Mouse (Mus musculus) cerebellum, postnatal 4 days (tissue): ENCODE results near the gene Slc37a4.
"Not testable (repeated sequence)": the region's sequence is repeated elsewhere in the genome, so short reads cannot be mapped to it uniquely, and the experiment has no call there.

Experiments used
- DNase-seq, 2 experiments: peaks; one replicate each; pipeline ENCODE4 v3.0.0; 2022; ENCODE audit warnings: low spot score in 2 of 2, mixed read lengths in 1 of 2

The Slc37a4 gene

DNA sequence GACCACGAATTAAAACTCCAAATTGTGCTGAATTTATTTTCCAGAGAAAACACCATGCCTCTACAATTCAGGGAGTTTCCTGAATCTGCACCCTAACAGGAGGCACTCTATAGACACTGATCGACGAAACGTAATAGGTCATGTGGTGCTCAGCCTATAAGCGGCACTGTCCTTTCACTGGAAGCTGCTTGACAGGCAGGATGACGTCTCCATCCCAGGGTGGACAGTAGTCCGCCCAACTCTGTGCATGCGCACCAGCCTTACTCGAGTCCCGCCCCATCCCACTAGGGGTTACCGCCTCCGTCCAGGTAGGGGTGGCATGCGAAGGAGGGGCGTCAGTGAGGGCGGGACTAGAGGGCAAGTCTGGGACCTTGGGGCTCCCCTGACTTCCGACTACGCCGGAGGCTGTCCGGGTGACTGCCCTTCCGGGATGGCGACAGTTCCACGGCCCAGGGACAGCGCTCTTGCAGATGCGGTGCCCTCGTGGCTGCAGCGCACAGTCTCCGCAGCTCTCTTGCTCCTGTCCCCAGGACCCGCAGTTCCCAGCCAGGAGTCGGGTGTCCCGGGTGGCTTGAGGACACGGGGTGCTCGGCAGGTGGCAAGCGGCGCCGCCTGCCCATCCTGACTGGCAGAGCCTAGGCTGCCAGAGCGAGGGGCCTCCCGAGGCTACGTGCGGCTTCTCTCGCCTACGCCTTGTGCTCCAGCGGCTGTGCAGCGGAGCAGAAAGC lies at the start of gene Slc37a4:
Slc37a4 (plus strand) TSS at position 169 of the 728 bp plus-strand sequence.
- peak; percentile 77 to 84 for DNase-seq

DNA sequence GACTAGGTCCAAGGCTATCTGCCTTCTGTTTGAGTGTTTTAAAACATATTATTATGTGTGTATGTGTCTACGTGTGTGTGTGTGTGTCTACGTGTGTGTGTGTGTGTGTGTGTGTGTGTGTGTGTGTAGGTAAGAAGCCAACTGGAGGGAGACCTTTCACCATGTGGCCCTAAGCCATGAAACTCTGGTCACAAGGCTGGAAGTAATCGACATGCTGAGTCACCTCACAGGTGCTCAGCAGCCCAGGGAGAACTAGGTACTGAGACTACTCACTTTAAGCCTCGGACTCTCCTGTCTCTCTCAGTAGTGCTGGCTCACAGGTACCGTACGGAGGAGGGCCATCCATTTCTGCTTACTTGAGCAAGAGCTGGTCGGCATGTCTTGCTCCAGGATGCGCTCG lies 49.5 kb upstream of the Slc37a4 start:
- no peak for DNase-seq

DNA sequence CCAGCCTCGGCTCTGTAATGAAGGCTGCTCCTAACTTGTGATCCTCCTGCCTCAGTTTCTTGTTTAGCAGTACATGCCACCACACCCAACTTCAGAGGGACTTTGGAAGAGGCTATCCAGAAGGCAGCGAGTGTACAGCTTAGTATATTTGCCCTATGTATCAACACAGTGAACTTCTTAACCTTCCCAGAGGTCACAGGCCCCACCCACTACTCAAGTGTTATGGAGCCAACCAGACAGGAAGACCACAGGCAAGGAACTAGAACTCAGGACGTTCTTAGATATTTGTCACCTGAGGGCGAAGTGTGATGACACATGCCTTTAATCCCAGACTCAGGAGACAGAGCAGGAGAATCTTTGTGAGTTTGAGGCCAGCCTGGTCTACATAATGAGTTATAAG lies 49.0 kb upstream of the Slc37a4 start:
- DNase-seq = no peak

DNA sequence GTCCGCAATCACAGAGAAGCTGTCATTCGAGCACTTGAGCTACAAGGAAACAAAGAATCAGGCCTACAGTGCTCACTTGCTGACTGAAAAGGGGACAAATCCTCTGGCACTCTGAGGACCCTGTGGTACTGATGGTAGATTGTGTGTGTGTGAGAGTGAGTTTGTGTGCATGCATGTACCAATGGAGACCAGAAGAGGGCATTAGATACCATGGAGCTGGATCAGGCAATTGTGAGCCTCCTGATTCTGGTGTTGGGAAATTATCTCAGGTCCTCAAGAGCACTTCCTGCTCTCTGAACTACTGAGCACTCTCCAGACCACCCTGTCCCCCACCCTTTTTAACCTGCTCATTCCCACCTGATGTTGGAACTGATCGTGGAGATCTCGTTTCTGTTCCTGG lies 48.1 kb upstream of the Slc37a4 start:
- DNase-seq = no peak

DNA sequence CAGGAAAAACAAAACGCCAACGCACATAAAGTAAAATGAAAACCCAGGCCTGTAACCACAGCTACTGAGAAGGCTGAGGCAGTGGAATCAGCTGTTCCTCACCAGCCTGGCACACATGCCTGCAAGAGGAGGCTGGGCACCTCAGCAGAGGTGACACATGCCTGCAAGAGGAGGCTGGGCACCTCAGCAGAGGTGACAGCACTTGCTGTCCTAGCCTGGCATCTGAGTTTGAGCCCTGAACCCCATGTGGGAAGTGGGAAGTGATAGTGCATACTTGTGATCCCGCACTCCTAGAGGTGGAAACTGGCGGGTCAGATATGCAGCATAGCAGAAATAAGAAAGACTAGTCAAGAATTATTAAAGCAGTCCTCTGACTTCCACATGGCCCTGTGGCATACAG lies 45.3 kb upstream of the Slc37a4 start:
- no peak for DNase-seq

DNA sequence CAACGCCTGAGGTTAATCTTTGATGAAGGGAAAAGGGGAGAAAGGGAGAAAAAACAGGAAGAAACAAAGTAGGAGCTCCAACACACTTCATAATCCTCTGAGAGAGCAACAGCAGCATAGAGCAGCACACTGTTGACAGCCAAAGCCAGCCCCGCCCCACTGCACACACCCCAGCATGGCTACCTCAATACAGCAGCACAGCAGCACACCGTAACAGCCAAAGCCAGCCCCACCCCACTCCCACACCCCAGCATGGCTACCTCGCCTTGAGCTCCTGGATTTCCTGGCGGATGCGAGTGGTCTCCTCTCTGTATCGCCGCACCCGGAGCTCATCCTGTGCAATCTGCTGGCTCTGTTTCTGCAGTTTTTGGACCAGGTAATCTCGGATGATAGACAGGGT lies 44.3 kb upstream of the Slc37a4 start:
- DNase-seq = no peak

DNA sequence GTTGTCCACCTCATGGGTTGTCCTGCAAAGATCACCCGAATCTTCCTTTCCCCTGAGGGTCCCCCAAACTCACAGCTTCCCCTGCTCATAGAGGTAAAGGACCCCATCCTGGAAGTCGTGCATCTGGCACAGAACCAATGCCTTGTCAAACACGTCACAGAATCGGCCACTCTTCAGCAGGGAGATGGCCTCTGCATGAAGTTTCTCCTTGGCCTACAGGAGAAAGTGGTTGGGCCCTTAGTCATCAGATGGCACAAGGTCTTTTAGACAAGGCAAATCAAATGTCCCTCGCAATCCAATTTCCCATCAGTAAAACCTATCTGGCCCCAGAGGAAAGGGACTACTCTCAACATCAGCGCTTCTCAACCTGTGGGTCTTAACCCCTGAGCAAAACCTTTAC lies 43.5 kb upstream of the Slc37a4 start:
- no peak for DNase-seq

DNA sequence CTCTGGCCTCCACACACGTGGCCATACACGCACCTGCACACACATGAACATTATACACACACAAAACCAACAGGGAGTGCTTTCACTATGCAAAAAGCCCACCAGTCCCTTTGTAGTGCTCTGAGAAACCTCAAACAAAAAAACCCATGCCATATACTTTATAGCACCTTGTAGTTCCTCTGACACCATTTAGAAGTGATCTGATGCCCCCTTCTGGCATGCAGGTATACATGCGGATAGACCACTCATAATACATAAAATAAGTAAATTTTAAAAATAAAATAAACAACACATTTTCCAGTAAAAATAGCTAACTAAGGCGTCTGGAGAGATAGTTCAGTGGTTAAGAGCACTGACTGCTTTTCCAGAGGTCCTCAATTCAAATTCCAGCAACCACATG lies 39.4 kb upstream of the Slc37a4 start:
- no peak for DNase-seq

DNA sequence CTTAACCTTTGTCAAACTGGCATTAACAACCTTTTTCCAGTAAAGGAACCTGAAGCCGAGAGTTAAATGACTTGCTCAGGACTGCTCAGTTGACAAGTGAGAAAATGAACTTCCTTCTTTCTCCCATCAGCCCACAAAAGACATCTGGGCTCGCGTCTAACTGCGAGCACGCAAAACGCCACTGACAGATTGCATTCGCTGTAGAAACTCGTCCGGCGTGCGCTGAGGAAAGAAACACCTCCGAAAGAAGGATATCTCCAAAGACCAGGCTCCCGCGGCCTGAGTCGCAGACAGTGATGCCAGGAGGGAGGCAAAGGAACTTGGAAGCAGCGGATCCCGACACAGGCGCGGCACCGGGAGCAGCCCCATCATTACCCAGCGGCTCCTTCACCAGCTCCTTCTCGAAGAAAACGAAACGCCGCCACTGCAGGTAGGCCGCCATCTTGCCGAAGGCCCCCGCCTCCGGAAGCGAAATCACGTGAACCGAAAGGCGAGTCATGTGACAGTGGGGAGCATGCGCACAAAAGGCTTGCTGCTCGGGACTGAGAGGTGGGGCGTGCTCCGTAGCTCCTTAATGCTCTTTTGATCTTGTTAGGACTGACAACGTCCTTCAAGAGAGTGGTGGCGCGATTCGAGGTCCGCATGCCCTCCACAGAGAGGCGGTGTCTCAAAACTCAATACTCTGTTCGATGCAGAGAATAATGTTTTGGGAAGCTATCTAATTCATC lies 35.3 kb upstream of the Slc37a4 start, which contains the start of gene Vps11:
Vps11 (minus strand) TSS at position 481 of the 728 bp plus-strand sequence.
- DNase-seq = peak; percentile 89 to 95

DNA sequence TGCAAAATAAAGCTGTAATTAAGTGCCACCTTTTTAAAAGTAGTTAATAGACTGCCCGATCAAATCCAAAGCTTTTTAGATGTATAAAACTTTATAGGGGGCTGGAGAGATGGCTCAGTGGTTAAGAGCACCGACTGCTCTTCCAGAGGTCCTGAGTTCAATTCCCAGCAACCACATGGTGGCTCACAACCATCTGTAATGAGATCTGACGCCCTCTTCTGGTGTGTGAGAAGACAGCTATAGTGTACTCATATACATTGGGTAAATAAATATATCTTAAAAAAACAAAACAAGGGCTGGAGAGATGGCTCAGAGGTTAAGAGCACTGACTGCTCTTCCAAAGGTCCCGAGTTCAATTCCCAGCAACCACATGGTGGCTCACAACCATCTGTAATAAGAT lies 34.7 kb upstream of the Slc37a4 start:
- DNase-seq = not testable (repeated sequence)

DNA sequence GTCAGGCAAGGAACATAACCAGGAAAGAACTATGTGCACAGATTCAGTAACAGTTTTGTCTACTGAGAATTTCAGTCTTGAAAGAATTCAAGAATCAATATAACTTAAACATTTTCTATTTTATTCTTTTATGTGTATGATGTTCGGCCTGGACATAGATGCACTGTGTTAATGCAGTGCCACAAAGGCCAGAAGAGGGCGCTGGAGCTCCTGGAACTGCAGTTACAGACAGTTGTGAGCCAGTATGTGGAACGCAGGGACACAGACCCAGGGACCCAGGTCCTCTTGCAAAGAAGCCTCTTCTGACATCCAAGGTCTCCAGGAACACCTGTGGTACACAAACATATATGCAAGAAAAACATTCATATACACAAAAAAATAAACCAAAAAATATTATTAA lies 32.2 kb upstream of the Slc37a4 start:
- no peak for DNase-seq

DNA sequence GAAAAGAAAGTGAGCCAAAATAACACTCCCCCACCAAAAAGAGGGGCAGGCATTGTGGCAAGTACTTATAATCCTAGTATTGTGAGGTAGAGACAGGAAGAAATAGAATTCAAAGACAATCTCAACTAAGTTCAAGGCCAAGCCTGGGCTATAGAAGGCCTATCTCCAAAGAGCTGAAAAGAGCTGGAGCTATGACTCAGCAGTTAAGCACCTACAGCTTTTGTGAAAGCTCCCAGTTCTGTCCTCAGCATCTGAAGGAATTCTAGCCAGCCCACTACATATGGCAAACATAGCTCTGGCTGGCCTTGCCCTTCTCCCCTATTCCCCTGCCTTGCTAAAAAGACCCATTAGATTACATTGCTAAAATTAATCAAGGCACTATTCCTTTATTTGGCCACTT lies 23.3 kb upstream of the Slc37a4 start:
- DNase-seq = no peak

DNA sequence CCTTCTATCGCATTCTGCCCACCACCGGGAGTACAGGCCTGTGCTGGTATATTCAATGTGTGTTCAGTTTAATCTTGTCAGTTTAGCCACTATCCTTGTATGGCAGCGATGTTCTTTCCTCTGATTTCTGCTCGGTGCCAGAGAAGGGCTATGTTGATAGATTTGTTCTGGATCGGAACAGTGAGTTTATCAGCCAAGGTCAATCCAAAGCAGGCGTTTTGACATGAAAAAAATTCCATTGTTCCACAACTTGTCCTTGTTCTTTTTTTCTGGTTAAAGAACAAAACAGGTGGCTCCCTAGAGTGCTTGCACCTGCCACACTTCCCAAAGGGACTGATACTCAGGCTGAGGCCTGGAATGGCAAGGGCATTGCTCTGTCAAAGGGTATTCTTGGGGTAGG lies 20.5 kb upstream of the Slc37a4 start:
- DNase-seq = no peak

DNA sequence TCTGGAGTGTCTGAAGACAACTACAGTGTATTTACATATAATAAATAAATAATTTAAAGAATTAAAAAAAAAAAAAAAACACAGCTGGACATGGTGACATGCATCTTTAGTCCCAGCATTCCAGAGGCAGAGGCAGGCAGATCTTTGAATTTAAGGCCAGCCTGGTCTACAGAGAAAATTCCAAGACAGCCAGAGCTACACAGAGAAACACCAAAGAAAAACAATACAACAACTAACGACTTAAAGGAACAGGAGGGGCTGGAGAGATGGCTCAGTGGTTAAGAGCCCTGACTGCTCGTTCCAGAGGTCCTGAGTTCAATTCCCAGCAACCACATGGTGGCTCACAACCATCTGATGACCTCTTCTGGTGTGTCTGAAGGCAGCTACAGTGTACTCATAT lies 19.3 kb upstream of the Slc37a4 start:
- not testable (repeated sequence) for DNase-seq

DNA sequence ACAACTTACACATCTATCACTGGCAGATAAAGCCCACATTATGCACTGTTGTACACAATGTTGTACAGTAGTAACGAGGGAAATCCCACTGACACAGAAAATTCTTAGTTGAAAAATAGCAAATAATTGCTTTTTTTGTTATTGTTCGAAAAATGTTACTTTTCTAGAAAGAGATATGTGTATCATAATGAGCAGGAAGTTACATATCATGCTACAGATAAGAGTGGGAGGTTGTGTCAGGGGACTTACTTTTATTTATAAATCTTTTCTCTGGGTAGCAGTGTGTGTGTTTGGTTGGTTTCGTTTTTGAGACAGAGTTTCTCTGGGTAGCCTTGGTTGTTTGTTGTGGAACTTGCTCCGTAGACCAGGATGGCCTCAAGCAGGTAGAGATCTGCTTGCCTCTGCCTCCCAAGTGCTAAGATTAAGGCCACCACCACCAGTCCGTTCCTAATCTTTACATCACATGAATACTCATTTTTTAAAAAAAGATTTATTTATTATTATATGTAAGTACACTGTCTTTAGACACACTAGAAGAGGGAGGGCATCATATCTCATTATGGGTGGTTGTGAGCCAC lies 18.4 kb upstream of the Slc37a4 start:
- no peak for DNase-seq

DNA sequence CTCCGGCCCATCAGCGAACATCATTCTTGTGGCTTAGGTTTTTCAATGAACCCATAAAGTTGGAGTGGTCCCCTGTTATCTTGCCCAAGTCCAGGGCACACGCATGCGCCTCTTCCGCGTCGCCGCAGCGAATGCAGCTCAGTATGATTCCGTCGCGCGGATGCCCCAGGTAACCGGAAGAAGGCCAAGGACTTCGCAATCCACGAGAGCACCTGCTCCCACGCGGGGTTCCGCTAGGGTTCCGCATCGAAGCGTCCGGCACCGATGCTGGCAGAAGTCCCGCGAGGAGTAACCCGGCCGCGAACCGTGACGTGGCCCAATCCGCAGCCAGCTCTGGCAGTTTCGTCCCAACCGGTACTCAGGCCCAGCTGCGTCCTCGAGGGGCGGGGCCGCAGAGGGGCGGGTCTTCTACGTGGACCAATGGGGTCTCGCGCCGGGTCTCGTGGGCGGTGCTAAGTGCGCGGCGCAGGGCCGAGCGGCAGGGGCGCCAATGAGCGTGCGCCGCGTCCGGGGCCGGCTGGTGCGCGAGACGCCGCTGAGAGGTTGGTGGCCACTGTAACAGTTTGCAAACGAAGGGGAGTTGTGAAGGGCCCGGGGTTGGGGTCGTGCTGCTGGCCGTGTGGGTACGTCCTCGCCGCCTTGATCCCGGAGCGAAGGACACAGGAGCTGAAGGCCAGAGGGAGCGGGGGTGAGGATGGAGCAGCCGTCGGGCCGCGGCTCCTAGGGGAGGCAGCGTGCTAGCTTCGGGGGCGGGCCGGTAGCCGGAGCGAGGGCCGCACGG lies 17.4 kb upstream of the Slc37a4 start, which contains the start of gene Hyou1:
Hyou1 (plus strand) TSS at position 437 of the 781 bp plus-strand sequence.
- DNase-seq = peak; percentile 99 to 100

DNA sequence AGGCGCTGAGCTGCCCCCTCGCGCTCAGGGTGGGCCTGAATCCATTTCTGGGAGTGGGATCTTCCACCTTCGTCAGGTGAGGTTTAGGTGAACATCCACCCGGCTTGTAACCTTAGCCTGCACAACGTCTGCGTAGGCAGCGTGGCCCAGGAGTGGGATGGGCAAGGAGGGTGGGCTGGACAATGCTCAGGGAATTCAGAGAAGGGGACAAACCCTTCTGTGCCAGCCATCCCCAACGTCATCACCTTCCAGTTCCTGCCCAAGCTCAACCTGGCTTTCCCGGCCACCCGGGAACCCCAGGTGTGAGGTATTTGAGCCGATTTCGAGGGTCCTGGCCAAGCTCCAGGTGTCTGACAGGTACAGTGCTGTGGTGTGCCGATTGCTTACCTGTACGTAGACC lies 16.8 kb upstream of the Slc37a4 start:
- DNase-seq = no peak

DNA sequence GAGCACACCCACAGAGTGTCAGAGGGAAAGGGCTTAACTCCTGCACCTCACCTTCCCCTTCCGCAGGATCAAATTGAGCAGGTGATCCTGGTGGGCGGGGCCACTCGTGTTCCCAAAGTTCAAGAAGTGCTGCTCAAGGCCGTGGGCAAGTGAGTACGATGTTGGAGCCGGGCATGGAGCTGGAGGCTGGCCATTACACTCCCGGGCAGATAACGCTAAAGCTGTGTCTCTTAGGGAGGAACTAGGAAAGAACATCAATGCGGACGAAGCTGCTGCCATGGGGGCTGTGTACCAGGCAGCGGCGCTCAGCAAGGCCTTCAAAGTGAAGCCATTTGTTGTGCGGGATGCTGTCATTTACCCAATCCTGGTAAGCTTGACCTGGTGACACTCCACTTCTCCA lies 12.1 kb upstream of the Slc37a4 start:
- no peak for DNase-seq

DNA sequence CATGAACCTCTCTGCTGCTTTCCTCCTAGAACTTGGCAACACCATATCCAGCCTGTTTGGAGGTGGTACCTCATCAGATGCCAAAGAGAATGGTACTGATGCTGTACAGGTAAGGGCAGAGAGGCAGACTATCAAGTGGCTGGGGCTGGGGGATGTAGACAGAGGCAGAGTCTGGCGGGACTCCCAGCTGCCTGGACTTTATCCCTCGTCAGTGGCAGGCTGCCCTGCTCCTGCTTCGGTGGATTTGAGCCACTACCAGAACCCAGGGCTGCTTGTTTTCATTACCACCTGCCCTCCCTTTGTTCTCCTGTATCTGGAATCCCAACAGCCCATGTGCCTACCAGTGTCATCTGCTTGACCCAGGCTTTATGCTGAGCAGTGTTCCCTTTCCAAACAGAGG lies 9.4 kb upstream of the Slc37a4 start:
- DNase-seq = no peak

DNA sequence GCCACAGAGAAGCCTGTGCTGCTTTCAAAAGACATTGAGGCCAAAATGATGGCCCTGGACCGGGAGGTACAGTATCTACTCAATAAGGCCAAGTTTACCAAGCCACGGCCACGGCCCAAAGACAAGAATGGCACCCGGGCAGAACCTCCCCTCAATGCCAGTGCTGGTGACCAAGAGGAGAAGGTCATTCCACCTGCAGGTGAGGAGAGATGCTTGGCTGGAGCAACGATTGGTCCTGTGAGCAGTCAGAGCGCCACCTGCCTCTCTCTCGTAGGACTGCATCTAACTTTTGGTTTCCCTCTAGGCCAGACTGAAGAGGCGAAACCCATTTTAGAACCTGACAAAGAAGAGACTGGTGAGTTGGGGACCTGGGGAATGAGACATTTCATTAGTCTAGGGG lies 7.4 kb upstream of the Slc37a4 start:
- peak in 1 of 2 experiments; percentile 53 for DNase-seq

DNA sequence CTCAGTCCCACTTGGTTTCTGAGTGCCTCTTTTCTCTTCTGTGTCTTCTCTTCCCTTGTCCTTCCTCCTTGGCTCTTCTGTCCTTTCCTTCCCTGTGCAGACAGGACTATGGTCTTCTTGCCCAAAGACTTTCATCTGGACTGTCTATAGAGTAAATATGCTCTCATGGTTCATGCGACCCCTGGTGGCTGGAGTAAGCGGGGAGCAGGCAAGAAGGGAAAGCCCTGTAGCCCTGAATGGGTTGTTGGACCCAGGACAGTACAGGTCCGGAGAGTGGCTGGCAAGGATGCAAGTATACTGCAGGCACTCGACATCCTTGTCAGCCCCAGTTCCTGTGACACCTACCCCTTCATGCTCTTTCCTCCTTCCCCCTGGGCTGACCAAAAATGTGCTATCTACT lies 5.2 kb upstream of the Slc37a4 start:
- peak; percentile 61 to 78 for DNase-seq

DNA sequence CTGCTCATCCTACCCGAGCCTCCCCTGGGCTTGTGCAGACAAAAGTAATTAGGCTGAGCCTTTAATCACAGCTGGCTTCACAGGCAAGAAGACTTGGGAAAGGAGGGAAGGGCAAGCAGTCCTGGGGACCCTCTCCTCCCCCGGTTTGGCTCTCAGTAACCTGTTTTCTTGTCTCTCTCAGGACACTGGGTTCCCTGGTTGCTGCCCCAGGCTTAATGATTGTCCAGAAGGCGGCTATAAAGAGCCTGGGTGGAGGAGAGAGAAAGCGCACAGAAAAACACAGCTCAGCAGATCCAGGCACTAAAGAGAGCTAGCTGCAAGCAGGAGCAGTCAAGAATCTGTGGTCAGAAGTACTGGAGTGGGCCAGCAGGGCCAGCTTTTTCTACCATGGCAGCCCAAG lies 1.4 kb downstream of the Slc37a4 start:
- no peak for DNase-seq
